Mouse (Mus musculus): ENCODE results near the gene Adamts15. TPM values are rescaled to one million over a fixed set of nuclear protein-coding genes. Genes with fewer than 3 reads are reported as not detected.
A peak's percentile ranks its signal among the peaks of the same experiment; 100 is the strongest.

Gene Adamts15
- polyA plus RNA-seq, 1 experiment from 2014 or later: 3.2 TPM

DNA sequence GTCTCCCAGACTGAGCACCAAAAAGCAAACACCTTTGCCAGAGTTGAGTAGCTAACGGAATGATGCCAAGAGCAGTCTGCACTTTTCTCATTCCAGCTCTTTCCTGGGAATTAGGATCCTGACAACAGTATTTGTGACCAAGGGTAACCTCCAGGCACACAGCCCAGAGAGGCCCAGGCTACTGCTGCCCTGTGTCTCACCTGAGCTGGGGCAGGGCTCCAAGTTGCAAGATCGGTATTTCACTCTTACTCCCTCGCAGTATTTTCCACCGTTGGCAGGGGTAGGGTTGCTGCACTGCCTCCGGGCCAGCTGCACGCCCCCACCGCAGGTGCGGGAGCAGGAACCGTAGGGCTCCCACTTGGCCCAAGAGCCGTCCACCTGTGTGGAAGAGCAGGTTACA lies 16.4 kb downstream of the Adamts15 start:
- H3K36me3 ChIP-seq (ENCODE audit: control insufficient read depth, insufficient read depth, low read length): no peaks in the 10 kb centered on the region
- no peak for ATAC-seq (ENCODE audit: low FRiP score)
- H3K4me2 ChIP-seq: no peak overlapping the region
- no peaks in the 10 kb centered on the region for H3K4me1 ChIP-seq (ENCODE audit: control insufficient read depth, insufficient read depth, low read length)
- no peaks in the 10 kb centered on the region for H3K9me3 ChIP-seq (ENCODE audit: control insufficient read depth, low read length)
- 92% methylated on average over 10 of the region's 10 CpGs for WGBS
- peak; percentile 19 for DNase-seq (ENCODE audit: low spot score, missing footprints)
- H3K27ac ChIP-seq (ENCODE audit: low read depth, low read length): no peak overlapping the region
- no peak overlapping the region for H3K4me3 ChIP-seq (ENCODE audit: low read depth, low read length)
- H3K9ac ChIP-seq (ENCODE audit: low read length): no peak overlapping the region
- no peaks in the 10 kb centered on the region for H3K27me3 ChIP-seq (ENCODE audit: control insufficient read depth, insufficient read depth, low read length)

DNA sequence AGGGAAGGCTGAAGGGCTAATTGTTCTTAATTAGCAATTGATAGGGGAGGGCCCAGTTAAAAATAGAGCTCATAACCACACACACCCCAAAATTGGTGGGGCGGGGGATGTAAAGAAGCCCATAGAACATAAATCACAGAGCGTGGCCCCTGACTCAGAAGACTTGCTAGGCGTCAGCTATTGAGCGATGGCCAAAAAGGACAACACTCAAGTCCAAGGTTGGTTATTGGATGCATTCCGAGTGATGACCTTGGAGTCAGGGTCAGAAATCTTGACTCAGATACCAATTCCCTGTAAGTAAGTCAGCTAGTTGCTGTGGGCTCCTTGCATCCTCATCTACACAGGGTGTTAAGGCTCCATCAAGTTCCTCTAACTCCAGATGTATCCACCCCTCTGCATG lies 19.0 kb downstream of the Adamts15 start:
- DNase-seq (ENCODE audit: low spot score, missing footprints): peak; percentile 14

GRCm38 (mm10) chr9:30902641-30903040 lies 19.6 kb downstream of the Adamts15 start:
- DNase-seq (ENCODE audit: low spot score, missing footprints): no peak
- no peak overlapping the region for H3K27ac ChIP-seq (ENCODE audit: low read depth, low read length)
- no peak overlapping the region for H3K9ac ChIP-seq (ENCODE audit: low read length)
- no peak overlapping the region for H3K4me2 ChIP-seq
- no peak for ATAC-seq (ENCODE audit: low FRiP score)
- no peak overlapping the region for H3K4me3 ChIP-seq (ENCODE audit: low read depth, low read length)
- no peaks in the 10 kb centered on the region for H3K4me1 ChIP-seq (ENCODE audit: control insufficient read depth, insufficient read depth, low read length)
- H3K36me3 ChIP-seq (ENCODE audit: control insufficient read depth, insufficient read depth, low read length): no peaks in the 10 kb centered on the region
- whole genome bisulfite sequencing: 93% methylated on average over 7 of the region's 7 CpGs
- no peaks in the 10 kb centered on the region for H3K9me3 ChIP-seq (ENCODE audit: control insufficient read depth, low read length)
- no peaks in the 10 kb centered on the region for H3K27me3 ChIP-seq (ENCODE audit: control insufficient read depth, insufficient read depth, low read length)

More for the DNA sequence above, 19.0 kb downstream of the Adamts15 start:
- no peaks in the 10 kb centered on the region for H3K27me3 ChIP-seq (ENCODE audit: control insufficient read depth, insufficient read depth, low read length)
- H3K4me3 ChIP-seq (ENCODE audit: low read depth, low read length): no peak overlapping the region
- no peaks in the 10 kb centered on the region for H3K9me3 ChIP-seq (ENCODE audit: control insufficient read depth, low read length)
- no peak overlapping the region for H3K9ac ChIP-seq (ENCODE audit: low read length)
- H3K4me1 ChIP-seq (ENCODE audit: control insufficient read depth, insufficient read depth, low read length): no peaks in the 10 kb centered on the region
- H3K36me3 ChIP-seq (ENCODE audit: control insufficient read depth, insufficient read depth, low read length): no peaks in the 10 kb centered on the region
- H3K27ac ChIP-seq (ENCODE audit: low read depth, low read length): no peak overlapping the region
- ATAC-seq (ENCODE audit: low FRiP score): no peak
- no peak overlapping the region for H3K4me2 ChIP-seq
- WGBS: 90% methylated on average over 5 of the region's 5 CpGs

DNA sequence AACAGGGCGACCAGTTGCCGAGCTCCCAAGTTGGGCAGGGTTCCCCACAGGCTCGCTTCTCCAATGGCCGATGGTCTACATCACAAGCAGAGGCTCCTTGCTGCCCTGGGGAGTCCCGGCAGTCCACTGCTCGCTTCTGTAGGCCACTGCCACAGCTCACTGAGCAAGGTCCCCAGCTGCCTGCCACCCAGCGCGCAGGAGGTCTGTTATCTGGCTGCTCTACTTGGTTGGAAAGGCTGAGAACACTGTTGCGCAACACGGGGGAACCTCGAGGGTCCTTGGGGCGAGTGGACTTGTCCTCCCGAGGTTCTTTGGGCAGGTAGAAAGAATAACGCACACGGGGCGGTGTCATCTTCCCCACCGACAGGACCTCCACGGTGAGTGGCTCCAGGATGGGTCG lies 20.1 kb downstream of the Adamts15 start:
- no peak overlapping the region for H3K9ac ChIP-seq (ENCODE audit: low read length)
- H3K4me2 ChIP-seq: no peak overlapping the region
- DNase-seq (ENCODE audit: low spot score, missing footprints) (peak; percentile 17), ATAC-seq (ENCODE audit: low FRiP score) (no peak)
- H3K4me1 ChIP-seq (ENCODE audit: control insufficient read depth, insufficient read depth, low read length): no peaks in the 10 kb centered on the region
- H3K27me3 ChIP-seq (ENCODE audit: control insufficient read depth, insufficient read depth, low read length): no peaks in the 10 kb centered on the region
- WGBS: 94% methylated on average over 19 of the region's 19 CpGs
- no peak overlapping the region for H3K27ac ChIP-seq (ENCODE audit: low read depth, low read length)
- H3K36me3 ChIP-seq (ENCODE audit: control insufficient read depth, insufficient read depth, low read length): no peaks in the 10 kb centered on the region
- no peak overlapping the region for H3K4me3 ChIP-seq (ENCODE audit: low read depth, low read length)
- no peaks in the 10 kb centered on the region for H3K9me3 ChIP-seq (ENCODE audit: control insufficient read depth, low read length)

GRCm38 (mm10) chr9:30897169-30897568 lies 25.1 kb downstream of the Adamts15 start:
- Histone ChIP-seq H3K4me3 (ENCODE audit: low read depth, low read length) (no peak overlapping the region), H3K9ac (ENCODE audit: low read length) (no peak overlapping the region), H3K9me3 (ENCODE audit: control insufficient read depth, low read length) (no peaks in the 10 kb centered on the region), H3K4me1 (ENCODE audit: control insufficient read depth, insufficient read depth, low read length) (no peaks in the 10 kb centered on the region), H3K36me3 (ENCODE audit: control insufficient read depth, insufficient read depth, low read length) (no peaks in the 10 kb centered on the region), H3K4me2 (no peak overlapping the region), H3K27ac (ENCODE audit: low read depth, low read length) (no peak overlapping the region), H3K27me3 (ENCODE audit: control insufficient read depth, insufficient read depth, low read length) (no peaks in the 10 kb centered on the region)
- no peak for ATAC-seq (ENCODE audit: low FRiP score)
- WGBS: 83% methylated on average over 2 of the region's 2 CpGs
- DNase-seq (ENCODE audit: low spot score, missing footprints): no peak

DNA sequence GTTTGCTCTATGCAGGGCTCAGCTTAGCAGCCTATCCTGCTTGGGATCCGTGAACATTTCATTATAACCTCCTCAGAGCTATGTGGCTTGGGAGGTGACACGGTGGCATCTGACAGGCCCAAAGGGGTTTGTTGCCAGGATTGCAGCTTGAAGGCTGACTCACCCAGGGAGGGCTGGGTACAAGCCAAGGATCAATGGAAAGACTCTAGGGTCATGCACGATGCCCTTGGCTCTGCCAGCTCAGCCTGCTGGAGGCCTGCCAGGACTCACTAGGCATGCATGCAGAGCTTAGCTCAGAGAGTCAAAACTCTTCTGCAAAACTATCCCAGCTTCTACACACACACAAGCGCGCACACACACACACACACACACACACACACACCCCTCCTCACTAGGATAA lies 25.5 kb downstream of the Adamts15 start:
- H3K36me3 ChIP-seq (ENCODE audit: control insufficient read depth, insufficient read depth, low read length): no peaks in the 10 kb centered on the region
- WGBS: 76% methylated on average over 5 of the region's 5 CpGs
- no peaks in the 10 kb centered on the region for H3K27me3 ChIP-seq (ENCODE audit: control insufficient read depth, insufficient read depth, low read length)
- no peak for ATAC-seq (ENCODE audit: low FRiP score)
- H3K9me3 ChIP-seq (ENCODE audit: control insufficient read depth, low read length): no peaks in the 10 kb centered on the region
- H3K9ac ChIP-seq (ENCODE audit: low read length): no peak overlapping the region
- H3K4me1 ChIP-seq (ENCODE audit: control insufficient read depth, insufficient read depth, low read length): no peaks in the 10 kb centered on the region
- no peak overlapping the region for H3K4me2 ChIP-seq
- no peak overlapping the region for H3K27ac ChIP-seq (ENCODE audit: low read depth, low read length)
- H3K4me3 ChIP-seq (ENCODE audit: low read depth, low read length): no peak overlapping the region
- no peak for DNase-seq (ENCODE audit: low spot score, missing footprints)

GRCm38 (mm10) chr9:30895618-30896017 lies 26.6 kb downstream of the Adamts15 start:
- Histone ChIP-seq H3K4me1 (ENCODE audit: control insufficient read depth, insufficient read depth, low read length) (no peaks in the 10 kb centered on the region), H3K9ac (ENCODE audit: low read length) (no peak overlapping the region), H3K36me3 (ENCODE audit: control insufficient read depth, insufficient read depth, low read length) (no peaks in the 10 kb centered on the region), H3K4me2 (no peak overlapping the region), H3K9me3 (ENCODE audit: control insufficient read depth, low read length) (no peaks in the 10 kb centered on the region), H3K27me3 (ENCODE audit: control insufficient read depth, insufficient read depth, low read length) (no peaks in the 10 kb centered on the region), H3K4me3 (ENCODE audit: low read depth, low read length) (no peak overlapping the region), H3K27ac (ENCODE audit: low read depth, low read length) (no peak overlapping the region)
- DNase-seq (ENCODE audit: low spot score, missing footprints) (no peak), ATAC-seq (ENCODE audit: low FRiP score) (no peak)
- 82% methylated on average over 3 of the region's 3 CpGs for WGBS

DNA sequence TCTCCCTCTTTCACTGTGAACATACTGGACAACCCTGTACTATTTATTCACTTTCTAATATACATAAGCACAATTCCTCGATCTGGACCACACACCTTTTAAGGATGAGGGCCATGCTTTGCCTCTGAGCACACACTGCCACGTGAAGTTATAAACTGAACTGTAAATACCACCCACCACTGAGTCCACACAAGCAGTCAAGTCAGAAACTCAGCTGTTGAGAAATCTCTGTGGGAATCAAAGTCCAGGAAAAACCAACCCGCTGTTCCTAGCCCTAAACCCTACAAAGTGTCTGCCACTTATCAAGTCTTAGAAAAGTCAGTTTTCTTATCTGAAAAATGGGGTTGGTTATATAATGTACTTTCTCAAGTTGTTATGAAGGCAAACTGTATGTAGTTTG lies 36.0 kb downstream of the Adamts15 start:
- H3K36me3 ChIP-seq (ENCODE audit: control insufficient read depth, insufficient read depth, low read length): no peaks in the 10 kb centered on the region
- no peak for DNase-seq (ENCODE audit: low spot score, missing footprints)
- H3K4me2 ChIP-seq: no peak overlapping the region
- no peak overlapping the region for H3K9ac ChIP-seq (ENCODE audit: low read length)
- no peak for ATAC-seq (ENCODE audit: low FRiP score)
- H3K4me3 ChIP-seq (ENCODE audit: low read depth, low read length): no peak overlapping the region
- 83% methylated on average over 3 of the region's 3 CpGs for WGBS
- no peak overlapping the region for H3K27ac ChIP-seq (ENCODE audit: low read depth, low read length)
- no peaks in the 10 kb centered on the region for H3K4me1 ChIP-seq (ENCODE audit: control insufficient read depth, insufficient read depth, low read length)
- no peaks in the 10 kb centered on the region for H3K9me3 ChIP-seq (ENCODE audit: control insufficient read depth, low read length)
- H3K27me3 ChIP-seq (ENCODE audit: control insufficient read depth, insufficient read depth, low read length): no peaks in the 10 kb centered on the region

DNA sequence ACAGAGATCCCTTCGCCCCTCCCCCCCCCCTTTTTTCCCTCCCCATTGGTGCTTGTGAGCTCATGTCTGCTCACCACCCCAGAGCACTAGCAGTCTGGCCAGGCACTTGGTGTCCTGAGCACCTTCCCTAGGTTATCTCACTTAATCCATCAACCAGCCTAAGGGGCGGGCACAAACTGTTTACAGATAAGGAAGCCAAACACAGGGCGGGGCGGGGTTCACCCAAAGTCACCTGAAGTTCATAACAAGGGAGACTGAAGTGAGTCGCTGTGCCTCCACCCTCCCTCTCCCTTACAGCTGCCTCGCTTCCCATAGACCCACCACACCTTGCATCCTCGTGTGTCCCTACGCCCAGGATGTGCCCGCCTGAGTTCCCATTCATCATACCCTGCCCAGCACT lies 41.7 kb downstream of the Adamts15 start:
- Histone ChIP-seq H3K36me3 (ENCODE audit: control insufficient read depth, insufficient read depth, low read length) (no peaks in the 10 kb centered on the region), H3K27ac (ENCODE audit: low read depth, low read length) (no peak overlapping the region), H3K4me3 (ENCODE audit: low read depth, low read length) (no peak overlapping the region), H3K27me3 (ENCODE audit: control insufficient read depth, insufficient read depth, low read length) (no peaks in the 10 kb centered on the region), H3K4me2 (no peak overlapping the region), H3K4me1 (ENCODE audit: control insufficient read depth, insufficient read depth, low read length) (no peaks in the 10 kb centered on the region), H3K9me3 (ENCODE audit: control insufficient read depth, low read length) (no peaks in the 10 kb centered on the region), H3K9ac (ENCODE audit: low read length) (no peak overlapping the region)
- 93% methylated on average over 9 of the region's 9 CpGs for WGBS
- DNase-seq (ENCODE audit: low spot score, missing footprints): no peak
- no peak for ATAC-seq (ENCODE audit: low FRiP score)

GRCm38 (mm10) chr9:30879947-30880273 lies 42.3 kb downstream of the Adamts15 start:
- Histone ChIP-seq H3K4me3 (ENCODE audit: low read depth, low read length) (no peak overlapping the region), H3K9me3 (ENCODE audit: control insufficient read depth, low read length) (no peaks in the 10 kb centered on the region), H3K27ac (ENCODE audit: low read depth, low read length) (no peak overlapping the region), H3K4me2 (no peak overlapping the region), H3K36me3 (ENCODE audit: control insufficient read depth, insufficient read depth, low read length) (no peaks in the 10 kb centered on the region), H3K27me3 (ENCODE audit: control insufficient read depth, insufficient read depth, low read length) (no peaks in the 10 kb centered on the region), H3K4me1 (ENCODE audit: control insufficient read depth, insufficient read depth, low read length) (no peaks in the 10 kb centered on the region), H3K9ac (ENCODE audit: low read length) (no peak overlapping the region)
- no peak for DNase-seq (ENCODE audit: low spot score, missing footprints)
- WGBS: 82% methylated on average over 2 of the region's 2 CpGs
- ATAC-seq (ENCODE audit: low FRiP score): no peak
